Mouse (Mus musculus): ENCODE data around the gene Rin2.
"Not testable (repeated sequence)": the region's sequence is repeated elsewhere in the genome, so short reads cannot be mapped to it uniquely, and the experiment has no call there.

Gene Rin2

DNA sequence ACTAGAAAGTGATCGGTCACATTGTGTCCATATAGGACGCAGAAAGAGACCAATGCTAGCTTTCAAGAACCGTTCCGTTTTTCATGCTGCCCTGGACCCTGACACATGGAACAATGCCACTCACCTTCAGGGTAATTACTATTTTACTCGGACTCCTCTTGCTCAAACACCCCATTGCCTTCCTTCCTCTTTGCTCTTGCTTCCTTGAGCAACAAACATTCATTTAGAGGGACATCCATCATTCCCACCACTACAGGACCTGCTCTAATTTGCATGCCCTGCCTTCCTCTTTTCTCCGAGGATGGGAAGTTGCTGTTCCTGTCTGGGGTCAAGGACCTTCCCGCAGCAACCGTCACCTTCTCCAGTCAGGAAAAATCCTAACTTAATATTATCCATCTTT is 9.9 kb downstream of the Rin2 start:
- DNase-seq, result no peak

DNA sequence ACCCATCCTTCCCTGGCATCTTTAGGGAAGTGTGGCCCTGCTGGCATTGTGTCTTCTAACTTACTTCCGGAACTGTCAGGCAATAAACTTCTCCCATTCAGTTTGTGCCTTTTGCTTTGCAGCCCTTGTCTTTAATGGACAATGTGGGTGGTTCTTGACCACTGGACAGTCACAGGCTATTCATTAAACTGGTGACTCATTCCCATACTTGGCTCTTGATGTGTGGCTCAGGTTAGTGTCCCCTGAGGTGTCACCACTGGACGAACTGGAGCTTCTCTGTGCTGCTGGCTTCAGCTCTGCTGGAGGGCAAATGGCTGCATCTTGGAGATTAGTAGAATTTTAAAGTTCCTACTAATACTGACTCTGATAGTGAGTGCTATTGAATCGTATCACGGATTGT is 11.0 kb downstream of the Rin2 start:
- no peak for DNase-seq

DNA sequence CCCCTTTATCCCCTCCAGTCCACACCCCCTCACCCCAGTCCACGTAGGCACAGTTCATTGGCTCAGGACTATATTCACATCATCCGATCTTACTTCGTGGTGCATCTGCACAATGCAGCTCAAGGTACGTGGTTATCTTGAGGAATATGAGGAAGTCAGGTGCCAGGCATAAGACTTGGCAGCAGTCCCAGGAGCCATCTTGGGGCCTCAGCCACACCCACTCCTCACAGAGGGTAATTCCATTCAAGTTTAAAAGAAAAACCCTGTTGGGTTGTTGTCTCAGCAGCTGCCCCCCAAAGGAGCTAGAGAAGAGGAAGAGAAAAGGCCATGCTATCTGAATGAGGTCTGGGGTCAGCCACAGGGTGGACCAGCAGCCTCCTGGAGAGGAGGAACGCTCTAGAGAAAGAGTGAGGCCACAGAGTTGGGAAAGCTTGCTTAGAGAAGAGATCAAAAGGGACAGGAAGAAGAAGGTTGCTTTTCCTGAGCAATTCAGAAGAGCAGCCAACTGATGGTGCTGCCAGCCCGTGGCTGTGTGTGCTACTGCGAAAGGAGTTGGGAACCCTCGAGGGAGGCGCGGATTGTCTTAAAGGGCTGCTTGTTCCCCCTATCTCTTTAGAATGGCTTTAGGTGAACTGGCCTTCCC is 16.5 kb downstream of the Rin2 start:
- no peak for DNase-seq

DNA sequence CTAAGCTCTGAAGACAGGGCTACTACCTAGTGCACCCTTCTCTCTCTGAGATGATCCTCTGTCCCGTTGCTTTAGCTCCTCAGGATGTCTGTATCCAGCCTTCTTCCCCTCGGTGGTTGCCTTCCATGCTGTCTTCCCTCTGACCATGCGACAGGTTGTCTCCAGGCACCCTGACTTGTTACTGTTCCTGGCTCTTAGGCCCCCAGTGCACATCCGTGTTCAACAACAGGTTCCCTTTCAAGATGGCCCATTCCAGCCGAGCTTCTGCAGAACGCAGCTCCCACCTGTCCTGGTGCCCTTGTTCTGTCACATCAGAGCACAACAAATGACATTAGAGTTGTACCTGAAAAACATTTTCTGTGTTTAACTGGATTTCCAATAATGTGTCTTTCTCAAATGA is 22.1 kb downstream of the Rin2 start:
- no peak for DNase-seq

DNA sequence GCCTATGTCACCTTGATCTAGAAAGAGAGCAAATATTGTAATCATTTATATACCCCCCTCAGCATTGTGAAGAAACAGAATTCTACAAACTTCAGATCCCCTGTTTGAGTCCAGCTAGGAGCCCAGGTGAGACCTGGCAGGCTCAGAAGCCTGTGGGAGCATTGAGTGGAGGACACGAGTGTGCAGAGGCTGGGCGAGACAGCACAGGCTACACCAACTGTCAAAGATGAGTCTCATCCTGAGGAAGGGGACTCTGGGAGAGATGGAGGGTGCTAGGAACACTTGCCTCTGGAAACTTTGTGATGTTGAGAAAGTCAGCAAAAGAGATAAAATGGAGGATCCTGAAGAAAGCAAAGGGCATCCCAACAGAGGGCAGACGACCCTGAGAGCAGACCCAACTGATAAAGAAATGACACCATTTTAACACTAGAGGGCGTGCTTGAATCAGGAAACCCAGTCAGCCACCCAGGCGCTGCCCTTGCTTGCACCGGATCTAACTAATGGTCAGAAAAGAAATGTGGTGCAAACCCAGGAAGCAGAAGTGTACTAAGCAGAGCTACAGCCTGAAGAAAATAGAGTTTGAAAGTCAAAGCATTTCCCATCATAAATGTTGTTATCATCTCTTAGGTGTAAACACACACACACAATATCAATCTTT is 24.5 kb downstream of the Rin2 start:
- peak; percentile 49 for DNase-seq

DNA sequence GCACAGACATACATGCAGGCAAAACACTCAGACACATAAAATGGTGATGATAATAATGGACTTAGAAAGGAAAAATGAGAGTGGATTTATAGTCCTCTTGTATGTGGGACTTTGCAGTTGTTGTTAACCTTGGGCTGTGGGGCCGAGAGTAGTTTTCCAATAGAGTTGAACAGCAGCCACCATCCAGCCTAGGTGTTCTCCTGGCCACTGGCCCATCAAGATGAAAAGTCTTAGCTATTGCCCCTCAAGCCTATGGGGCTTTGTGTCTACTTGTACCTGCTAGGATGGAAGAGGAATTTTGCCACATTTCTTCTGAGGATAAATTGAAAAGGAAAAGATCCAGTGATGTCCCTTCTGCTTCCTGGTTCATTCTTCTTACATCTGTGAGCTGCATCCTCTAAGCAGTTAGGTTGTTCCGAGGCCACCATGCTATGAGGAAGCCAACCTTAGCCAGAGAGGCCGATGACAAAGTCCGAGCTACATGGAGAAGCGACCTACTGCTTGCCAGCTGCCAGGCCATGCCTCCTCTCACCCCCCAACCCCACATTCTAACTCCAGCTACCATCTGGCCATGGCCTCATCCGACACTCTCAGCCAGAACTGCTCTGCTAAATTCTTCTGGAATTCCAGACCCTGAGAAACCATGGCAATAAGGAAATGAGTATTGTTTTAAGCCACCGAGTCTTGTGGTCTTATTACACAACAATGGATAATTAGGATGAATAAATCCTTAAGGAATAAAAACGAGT is 25.4 kb downstream of the Rin2 start:
- DNase-seq, result no peak

DNA sequence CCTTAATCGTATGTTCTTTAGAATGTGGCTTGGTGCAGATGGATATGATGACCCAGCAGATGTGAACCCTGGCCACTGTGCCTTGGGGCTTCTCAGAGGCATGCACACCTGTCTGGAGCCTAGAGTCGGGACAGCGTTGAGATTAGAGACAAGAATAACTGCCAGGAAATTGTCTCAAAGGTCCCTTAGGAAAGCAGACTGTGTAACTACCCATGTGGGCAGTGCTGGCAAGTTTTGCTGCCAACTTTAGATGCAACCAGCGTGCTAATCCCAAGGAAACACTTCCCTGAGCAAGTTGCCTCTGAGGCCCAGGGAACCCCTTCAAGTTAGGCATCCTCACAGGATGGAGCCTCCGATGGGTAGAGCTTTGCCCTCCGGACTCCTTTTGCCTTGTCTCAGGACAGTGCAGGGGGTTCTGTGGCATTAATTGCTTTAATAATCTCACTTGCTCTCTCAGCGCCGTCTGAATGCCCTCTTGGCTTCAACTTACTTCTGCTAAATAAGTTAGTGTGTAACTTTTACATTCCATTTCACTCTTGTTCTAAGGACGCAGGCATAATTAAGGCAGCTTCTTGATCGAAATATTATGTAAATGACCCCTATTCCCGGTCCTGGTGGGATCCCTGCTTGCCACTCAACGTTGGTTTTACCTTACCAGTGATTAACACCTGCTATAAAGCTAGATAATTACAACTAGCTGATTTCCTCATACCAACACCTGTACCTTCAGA is 26.8 kb downstream of the Rin2 start:
- no peak for DNase-seq

DNA sequence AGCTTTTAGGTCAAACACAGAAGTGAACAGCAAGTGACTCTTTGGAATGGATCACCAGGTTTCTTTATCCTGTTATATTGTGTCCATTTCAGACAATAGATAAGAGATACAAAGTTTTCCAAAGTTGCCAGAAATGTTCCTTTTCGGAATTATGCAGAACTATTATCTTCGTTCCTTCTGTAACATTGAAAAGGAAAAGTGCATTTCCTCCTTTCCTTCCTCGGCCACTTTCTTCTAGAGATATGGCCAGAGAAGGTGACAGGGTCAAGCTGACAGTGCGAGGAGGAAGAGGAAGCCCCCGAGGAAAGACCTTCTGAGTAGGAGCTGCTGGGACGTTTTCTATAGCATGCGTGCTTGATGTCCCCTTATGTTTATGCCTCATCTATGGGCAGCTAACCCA is 29.7 kb downstream of the Rin2 start:
- DNase-seq, result no peak

DNA sequence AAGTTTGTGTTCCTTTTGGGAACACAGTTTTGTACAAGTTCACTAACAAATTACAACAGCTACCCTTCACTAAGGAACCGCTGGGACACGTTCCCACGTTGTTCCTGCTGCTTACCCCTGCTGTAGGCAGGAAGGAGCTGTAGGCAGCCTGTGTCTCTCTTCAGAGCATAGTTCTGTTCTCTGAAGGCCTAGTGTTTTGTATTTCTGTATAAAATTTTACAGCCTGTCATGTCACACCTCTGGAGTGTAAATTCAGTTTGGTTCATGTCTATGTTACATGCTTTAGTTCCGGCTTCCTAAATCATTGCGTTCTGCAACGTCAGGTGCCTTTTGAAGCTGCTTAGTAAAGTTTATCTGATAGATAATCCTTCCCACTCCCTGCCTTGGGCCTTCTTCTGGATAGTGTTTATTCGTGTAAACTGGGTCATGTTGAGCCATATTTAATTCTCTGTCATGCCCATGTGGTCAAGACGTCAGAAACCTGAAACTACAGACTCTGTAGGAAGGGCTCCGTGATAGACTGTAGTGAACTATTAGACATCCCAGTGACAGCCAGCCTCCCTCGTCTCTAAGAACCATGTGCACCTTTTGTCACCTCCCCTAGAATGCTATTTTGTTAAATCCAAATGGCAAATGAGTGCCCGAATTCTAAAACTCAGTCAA is 34.8 kb downstream of the Rin2 start:
- no peak for DNase-seq

DNA sequence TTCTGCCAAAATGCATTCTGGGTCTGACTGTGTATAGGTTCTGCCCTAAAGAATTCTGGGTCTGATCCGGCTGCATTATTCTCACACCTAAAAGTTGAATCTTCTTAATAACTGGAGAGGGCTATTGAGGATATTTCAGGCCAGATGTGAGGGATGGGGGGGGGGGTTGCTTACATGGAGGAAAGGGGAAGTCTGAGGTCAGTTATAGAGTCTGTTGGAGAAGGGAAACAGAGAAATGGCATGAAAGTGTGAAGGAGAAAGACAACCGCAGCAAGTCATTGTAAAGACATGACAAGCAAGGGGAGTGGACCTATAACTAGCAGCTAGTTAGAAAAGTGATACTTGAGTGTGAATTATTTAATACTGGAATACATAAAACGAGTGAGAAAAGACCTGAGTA is 36.5 kb downstream of the Rin2 start:
- no peak for DNase-seq

DNA sequence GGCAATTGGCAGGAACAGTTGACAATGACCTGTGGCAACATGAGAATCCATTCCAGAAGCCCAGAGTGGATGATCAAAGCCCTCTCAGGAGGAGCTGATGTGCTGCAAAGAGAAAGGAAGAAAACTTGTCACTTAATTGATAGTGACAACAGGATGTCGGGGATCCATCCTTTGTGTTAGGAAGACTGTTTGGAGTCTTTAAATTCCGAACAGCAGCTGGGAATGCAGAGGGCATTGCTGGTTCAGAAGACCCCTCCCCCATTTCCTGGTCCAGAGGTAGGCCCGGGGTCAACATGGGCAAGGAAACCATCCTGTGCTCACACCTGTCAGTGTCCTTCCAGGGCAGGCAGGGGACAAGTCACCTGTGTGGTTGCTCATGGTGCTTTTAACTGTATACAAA is 37.0 kb downstream of the Rin2 start:
- DNase-seq, result no peak

DNA sequence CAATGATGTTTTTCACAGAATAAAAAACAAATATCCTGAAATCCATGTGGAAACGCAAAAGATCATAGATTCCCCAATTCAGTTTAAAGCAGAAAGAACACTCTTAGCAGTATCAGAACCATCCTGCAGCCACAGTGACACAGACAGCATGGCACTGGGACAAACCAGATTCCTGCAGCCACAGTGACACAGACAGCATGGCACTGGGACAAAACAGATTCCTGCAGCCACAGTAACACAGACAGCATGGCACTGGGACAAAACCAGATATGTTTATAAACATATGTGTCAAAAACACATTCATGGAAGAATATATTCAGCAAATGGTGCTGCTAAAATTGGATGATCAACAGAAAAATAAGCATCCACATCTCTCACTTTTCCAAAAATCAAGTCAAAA is 42.5 kb downstream of the Rin2 start:
- no peak for DNase-seq

DNA sequence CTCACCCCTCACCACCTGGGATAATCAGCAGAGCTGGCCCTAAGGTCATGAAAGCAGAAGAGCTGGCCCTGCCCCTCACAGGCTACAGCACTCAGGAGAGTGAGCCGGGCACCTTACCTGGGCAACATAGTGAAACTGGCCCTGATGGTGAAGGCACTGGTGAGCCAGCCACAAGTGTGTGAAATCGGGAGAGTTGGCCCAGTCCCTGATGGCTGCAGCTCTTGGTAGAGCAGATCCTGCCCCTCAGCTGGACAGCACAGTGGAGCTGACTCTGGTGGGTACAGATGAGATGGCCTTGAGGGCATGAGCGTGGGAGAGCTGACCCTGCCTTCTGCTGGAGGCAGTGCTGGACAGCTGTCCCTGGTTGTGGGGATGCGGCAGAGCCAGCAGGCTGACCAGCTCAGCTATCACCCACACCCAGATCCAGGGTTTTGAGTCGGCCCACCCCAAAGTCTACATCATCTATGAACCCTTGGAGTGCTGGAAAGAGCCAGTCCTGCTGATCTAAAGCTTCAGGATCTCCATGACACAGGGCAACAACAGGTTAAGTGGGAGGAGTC is 43.7 kb downstream of the Rin2 start:
- DNase-seq, result no peak

DNA sequence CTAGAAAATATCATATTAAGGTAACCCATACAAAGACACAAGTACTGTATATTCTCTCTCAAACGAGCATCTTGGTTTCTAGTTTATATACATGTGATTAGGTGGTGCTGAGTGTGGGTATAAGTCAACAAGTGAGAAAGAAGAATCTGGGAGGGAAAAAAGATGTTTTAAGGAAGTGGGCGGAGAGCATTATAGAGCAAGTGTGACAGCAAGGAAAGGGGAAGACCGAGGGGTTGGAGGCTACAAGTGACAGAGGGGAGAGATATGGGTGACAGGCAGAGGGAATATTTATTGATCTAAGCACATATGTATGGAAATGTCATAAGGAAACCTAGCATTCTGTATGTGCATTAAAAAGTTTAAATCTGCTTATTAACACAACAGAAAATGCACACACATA is 45.1 kb downstream of the Rin2 start:
- DNase-seq, result no peak

DNA sequence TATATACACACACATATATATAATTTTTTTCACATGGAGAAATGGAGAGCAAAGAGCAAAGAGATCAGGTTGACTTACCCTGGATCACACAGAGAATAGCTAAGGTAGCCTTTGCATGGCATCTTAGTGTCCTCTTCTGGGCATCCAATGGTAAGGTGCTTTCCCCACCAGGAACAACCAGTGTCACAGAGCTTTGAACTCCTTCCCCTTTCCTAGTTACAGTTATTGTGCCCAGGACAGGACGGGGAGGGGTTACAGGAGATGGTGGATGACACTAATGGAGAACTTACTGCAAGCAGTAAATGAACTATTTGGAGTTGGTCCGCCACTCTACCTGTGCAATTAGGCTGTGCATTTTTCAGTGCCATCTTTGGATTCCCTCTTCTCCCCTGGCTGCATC is 45.7 kb downstream of the Rin2 start:
- no peak for DNase-seq

DNA sequence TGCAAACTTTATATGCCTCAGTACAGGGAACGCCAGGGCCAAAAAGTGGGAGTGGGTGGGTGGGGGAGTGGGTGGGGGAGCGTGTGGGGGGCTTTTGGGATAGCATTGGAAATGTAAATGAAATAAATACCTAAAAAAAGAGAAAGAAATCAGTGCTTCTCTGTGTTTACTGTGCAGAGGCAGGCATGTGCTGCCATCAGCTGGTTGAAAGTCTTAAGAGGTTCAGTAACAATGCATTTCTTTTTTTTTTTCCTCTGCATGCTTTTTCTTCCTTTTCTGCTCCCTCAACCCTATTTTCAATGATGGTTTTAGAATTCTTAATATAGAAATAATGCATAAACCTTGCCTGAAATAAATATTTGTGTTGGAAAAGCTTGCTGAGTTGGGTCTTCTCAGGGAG is 47.3 kb downstream of the Rin2 start:
- DNase-seq, result not testable (repeated sequence)

DNA sequence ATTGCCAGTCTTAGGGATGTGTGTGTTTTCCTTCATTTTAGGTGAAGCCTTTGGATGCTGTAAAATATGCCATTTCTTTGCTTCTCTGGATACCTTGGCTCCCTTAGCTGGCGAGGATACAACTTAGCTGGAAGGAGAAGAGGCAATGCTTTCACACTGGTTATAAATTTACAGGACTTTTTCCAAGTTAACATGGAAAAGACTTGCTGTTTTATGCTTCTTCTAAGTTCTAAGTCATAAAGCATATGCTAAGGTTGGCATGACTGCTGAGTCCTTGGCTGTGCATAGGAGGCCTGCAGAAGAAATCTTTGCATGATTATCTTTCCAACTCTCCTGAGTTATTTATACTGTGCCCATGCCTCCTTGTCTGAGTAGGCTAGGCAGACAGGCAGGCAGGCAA is 49.3 kb downstream of the Rin2 start:
- no peak for DNase-seq

DNA sequence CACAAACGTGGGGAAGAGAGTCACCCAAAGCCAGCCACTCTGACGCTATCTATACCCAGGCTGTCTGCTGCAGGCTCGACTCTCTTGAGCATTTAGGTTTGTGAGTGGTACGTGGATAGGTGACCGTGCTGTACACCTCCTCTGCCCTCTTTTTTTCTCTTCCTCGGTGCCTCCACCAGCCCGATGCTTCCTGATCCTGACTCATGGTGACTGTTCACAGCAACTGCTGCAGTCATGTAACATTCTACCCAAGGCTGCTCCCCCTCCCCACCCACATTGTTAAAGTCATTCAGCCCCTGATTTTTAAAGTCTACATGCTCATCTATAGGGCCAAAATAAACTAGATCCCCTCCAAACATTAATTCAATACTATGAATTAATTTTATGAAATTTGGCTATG is 54.4 kb downstream of the Rin2 start:
- no peak for DNase-seq

DNA sequence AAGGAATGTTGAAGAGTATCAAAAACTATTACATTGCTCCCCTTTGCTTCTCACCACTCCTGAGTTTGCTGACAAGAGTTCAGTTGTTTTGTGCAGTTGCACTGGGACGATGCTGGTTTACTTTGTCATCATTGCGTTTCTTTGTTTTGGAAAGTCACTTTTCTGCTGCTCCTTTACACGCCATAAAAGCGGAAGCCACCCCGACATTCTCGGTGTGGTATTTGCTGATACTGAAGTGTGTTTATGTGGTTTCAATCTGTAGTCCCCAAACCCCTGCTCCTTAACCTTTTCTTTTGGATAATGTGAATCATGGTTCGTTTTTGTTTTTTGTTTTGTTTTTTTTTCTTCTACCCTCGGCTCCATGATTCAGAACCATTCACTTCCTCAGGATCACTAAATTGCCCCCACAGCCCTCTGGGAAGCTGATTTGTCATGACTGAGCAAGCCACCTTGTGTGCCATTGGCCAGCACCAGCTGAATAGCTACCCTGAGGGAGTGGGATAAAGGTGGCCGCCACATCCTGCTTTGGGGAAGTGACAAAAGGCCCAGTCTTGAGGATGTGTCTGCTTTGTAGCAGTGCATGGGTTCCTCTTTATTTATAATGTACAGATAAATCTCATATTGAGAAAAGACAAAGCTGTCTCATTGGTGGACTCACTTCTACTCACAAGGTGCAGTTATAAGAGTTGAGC is 55.3 kb downstream of the Rin2 start:
- no peak for DNase-seq

DNA sequence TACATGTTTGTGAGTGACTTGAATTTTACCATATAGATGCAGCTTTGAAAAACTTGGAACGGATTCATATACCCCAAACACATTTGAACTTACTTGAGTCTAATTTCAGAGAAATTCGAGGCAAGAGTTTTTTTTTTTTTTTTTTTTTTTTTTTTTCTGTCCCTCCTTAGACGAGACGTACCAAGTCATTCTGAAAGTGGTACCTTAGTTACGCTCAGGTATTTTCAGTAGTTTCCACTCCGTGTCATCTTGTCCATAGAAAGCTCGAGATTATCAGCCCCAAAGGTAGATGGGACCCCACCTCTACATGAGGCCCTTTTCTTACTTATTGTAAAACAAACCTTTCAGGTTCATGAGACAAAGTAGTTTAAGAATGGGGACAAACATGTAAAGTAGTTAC is 55.9 kb downstream of the Rin2 start:
- no peak for DNase-seq

DNA sequence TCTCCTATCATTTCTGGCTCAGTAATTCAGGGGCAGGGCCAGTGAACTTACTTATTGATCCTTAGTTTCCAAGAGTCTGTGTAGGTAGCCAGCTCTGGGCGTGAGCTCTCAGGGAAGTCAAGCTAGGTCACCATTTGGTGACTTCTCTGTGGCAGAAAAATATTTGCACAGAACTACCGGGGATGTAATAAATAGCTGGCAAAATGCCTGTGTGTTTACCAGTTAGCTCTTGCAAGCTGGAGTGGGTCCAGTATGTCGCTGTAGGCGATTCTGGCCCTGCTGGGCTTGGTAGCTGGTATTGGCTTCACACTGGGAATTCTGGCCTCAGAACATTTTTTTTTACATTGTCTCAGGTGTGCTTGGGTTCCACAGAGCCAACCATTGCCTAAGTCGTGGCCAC is 60.1 kb downstream of the Rin2 start:
- no peak for DNase-seq

DNA sequence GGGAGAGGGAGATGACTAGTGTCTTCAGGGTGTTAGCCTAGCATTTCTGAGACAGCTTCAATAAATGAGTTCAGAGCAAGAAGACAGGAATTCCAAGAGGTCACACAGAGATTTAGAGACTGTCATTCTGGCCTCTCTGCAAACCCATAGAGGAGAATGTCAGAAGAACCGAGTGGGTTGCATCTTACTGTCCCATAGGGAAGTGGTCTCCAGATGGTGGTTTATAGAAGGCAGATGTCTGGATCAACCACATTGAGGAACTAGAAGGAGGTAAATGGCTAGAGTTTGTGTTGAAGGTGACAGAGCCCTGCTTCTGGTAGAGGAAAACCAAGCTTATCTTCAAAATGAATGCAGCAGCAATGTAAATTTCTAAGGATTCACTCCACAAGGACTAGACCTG is 61.5 kb downstream of the Rin2 start:
- no peak for DNase-seq

Measured in liver (tissue).